Mouse (Mus musculus) kidney, postnatal 0 days (tissue): ENCODE measurements around the gene Cilp. TPM values are rescaled to one million over a fixed set of nuclear protein-coding genes. Genes with fewer than 3 reads are reported as not detected.
"Not testable (repeated sequence)": the region's sequence is repeated elsewhere in the genome, so short reads cannot be mapped to it uniquely, and the experiment has no call there.

ENCODE experiments used
- ATAC-seq: fragments of 200-750 bp; cut with Nextera tagmentation; replicated peaks from 2 replicates; pipeline ENCODE4 v1.8.0; 2017; ENCODE audit warnings: low read depth, moderate number of reproducible peaks, moderate TSS enrichment, moderate library complexity; ENCODE audit not compliant: low FRiP score
- DNase-seq: peaks from one replicate; pipeline ENCODE4 v3.0.0-alpha.2; 2016; ENCODE audit warnings: low spot score
- H3K27ac ChIP-seq: fragments of 300-500 bp; sonication (generic); 2 replicates; pipeline ENCODE4 v1.5.1; 2014; ENCODE audit warnings: mild to moderate bottlenecking
- H3K27me3 ChIP-seq: fragments of 300-500 bp; sonication (generic); 2 replicates; pipeline ENCODE4 v1.6.1; 2014; ENCODE audit warnings: low read length, mixed read lengths; ENCODE audit not compliant: insufficient read depth
- H3K36me3 ChIP-seq: fragments of 300-500 bp; sonication (generic); 2 replicates; pipeline ENCODE4 v1.6.1; 2014; ENCODE audit warnings: low read length, mixed read lengths; ENCODE audit not compliant: insufficient read depth
- H3K4me1 ChIP-seq: fragments of 300-500 bp; sonication (generic); replicated peaks from 2 replicates; pipeline ENCODE4 v1.6.1; 2014; ENCODE audit warnings: antibody characterized with exemption, low read length, mixed read lengths; ENCODE audit not compliant: insufficient read depth
- H3K4me2 ChIP-seq: fragments of 300-500 bp; sonication (generic); 2 replicates; pipeline ENCODE4 v1.6.1; 2014; ENCODE audit warnings: mild to moderate bottlenecking, low read length, moderate library complexity, mixed read lengths
- H3K4me3 ChIP-seq: fragments of 300-500 bp; sonication (generic); replicated peaks from 2 replicates; pipeline ENCODE4 v1.5.1; 2014; ENCODE audit warnings: low read depth, low read length
- H3K9ac ChIP-seq: fragments of 300-500 bp; sonication (generic); 2 replicates; pipeline ENCODE4 v1.6.1; 2014; ENCODE audit warnings: low read depth, low read length
- H3K9me3 ChIP-seq: fragments of 300-500 bp; sonication (generic); replicated peaks from 2 replicates; pipeline ENCODE4 v1.6.1; 2016; ENCODE audit warnings: low read length, inconsistent platforms, mixed read lengths
- CTCF ChIP-seq: IDR thresholded peaks from 2 replicates; pipeline ENCODE4 v1.5.1; 2016; ENCODE audit warnings: antibody characterized with exemption, low read depth, mild to moderate bottlenecking, moderate library complexity
- WGBS: fragments of 180-500 bp; shearing (Covaris S2); extraction: QIAGEN DNeasy Blood & Tissue Kit; methylation state at CpG from one replicate; pipeline ENCODE4 v1.1.7; 2014; 5-methylcytosine and 5-hydroxymethylcytosine counted together
- polyA plus RNA-seq: library from polyadenylated mRNA; unstranded; fragments of >200 nt; fragmentation: Nextera tagmentation; extraction: Ambion mirVana; gene quantifications from 2 replicates; pipeline ENCODE4 v1.2.1, GENCODE M21; 2015

Gene Cilp
- polyA plus RNA-seq, 1 experiment from 2014 or later, result 0.51 TPM

GRCm38 (mm10) chr9:65273873-65274272 lies 8.9 kb downstream of the Cilp start:
- no peak for TF ChIP-seq CTCF

GRCm38 (mm10) chr9:65274851-65275250 lies 9.9 kb downstream of the Cilp start:
- H3K4me3 ChIP-seq, H3K27me3 ChIP-seq, ATAC-seq, DNase-seq, H3K4me2 ChIP-seq, H3K9ac ChIP-seq, H3K4me1 ChIP-seq, H3K36me3 ChIP-seq, H3K27ac ChIP-seq, H3K9me3 ChIP-seq: not testable (repeated sequence)
- 79% methylated on average over 3 of the region's 3 CpGs for WGBS
- TF ChIP-seq CTCF, result 0 out of 2 replicates have a peak, but pooled peaks have one; percentile 22

More at GRCm38 (mm10) chr9:65273873-65274272, 8.9 kb downstream of the Cilp start:
- no peaks in the 10 kb centered on the region for H3K36me3 ChIP-seq
- H3K4me1 ChIP-seq, result no peaks in the 10 kb centered on the region
- no peak overlapping the region for H3K4me3 ChIP-seq
- DNase-seq, result no peak
- H3K9me3 ChIP-seq, result no peaks in the 10 kb centered on the region
- no peak overlapping the region for H3K27ac ChIP-seq
- ATAC-seq, result no peak
- no peaks in the 10 kb centered on the region; the same call in 1 of the 2 replicates for H3K27me3 ChIP-seq
- no peak overlapping the region for H3K4me2 ChIP-seq
- WGBS, result 74% methylated on average over 4 of the region's 4 CpGs
- no peak overlapping the region for H3K9ac ChIP-seq

- TF ChIP-seq CTCF, result no peak
- Histone ChIP-seq H3K27ac (no peak overlapping the region), H3K4me2 (no peak overlapping the region), H3K9me3 (no peaks in the 10 kb centered on the region), H3K27me3 (no peaks in the 10 kb centered on the region), H3K36me3 (no peaks in the 10 kb centered on the region), H3K9ac (no peak overlapping the region), H3K4me1 (no peaks in the 10 kb centered on the region), H3K4me3 (no peak overlapping the region)
- no peak for ATAC-seq
- 82% methylated on average over 4 of the region's 4 CpGs for WGBS
- DNase-seq, result no peak
These were observed 11.0 kb downstream of the Cilp start for GRCm38 (mm10) chr9:65275810-65276530.

DNA sequence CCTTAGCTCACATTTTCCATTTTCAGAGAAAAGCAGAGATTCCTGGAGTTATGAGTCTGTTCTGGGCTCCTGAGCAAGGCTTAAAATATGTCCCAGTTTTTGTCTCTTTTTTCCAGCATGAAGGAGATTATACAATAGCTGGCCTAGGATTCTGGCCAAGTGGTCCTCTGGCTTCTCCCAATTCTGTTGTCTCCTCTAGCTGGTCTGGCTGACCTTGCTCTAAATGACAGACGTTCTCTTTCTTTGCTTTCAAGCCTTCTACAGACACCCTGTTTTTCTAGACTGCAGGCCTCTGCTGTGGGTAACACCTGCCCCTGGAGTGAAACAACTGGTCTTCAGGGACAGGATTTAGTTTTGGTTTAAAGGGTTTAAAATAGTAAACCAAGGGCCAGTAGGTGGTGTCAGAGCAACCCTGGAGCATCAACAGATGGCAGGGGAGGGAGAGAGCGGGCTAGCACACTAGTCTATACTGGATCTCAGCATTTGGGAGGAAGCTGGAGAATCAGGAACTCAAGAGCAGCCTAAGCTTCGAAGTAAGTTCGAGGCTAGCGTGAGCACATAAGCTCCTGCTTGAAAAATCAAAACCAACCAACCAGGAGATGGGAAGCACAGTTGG lies 16.7 kb downstream of the Cilp start:
- 74% methylated on average over 5 of the region's 5 CpGs for WGBS
- TF ChIP-seq CTCF, result peak; percentile 5; the same call in 1 of the 2 replicates

DNA sequence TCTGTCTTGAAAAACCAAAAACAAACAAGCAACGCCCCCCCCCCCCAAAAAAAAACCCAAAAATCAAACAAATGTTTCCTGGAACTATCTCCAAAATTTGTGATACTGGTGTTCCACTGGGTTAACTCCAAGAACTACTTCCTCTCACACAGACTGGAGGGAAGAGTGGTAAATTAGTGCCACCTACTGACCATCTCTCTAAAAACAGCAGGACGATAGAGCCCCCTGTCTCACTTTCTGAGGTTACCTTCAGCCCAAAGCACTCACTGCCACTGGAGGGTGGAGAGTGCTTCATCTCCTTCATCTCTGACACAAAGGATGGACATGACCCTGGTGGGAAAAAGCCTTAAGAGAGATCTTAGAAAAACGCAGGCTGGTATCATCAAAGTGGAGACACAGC lies 18.3 kb downstream of the Cilp start:
- H3K4me1 ChIP-seq, result no peaks in the 10 kb centered on the region
- WGBS, result 4% methylated on average over 3 of the region's 3 CpGs
- H3K9ac ChIP-seq, result no peak overlapping the region
- DNase-seq (peak; percentile 90), ATAC-seq (no peak)
- no peaks in the 10 kb centered on the region for H3K36me3 ChIP-seq
- H3K9me3 ChIP-seq, result no peaks in the 10 kb centered on the region
- H3K4me3 ChIP-seq, result no peak overlapping the region
- no peak overlapping the region for H3K4me2 ChIP-seq
- H3K27me3 ChIP-seq, result no peaks in the 10 kb centered on the region
- TF ChIP-seq CTCF, result peak; percentile 83
- no peak overlapping the region for H3K27ac ChIP-seq

More for the DNA sequence above, 16.7 kb downstream of the Cilp start:
- no peak for DNase-seq
- H3K4me1 ChIP-seq, result no peaks in the 10 kb centered on the region
- ATAC-seq, result no peak
- no peaks in the 10 kb centered on the region for H3K36me3 ChIP-seq
- no peak overlapping the region for H3K9ac ChIP-seq
- no peak overlapping the region for H3K4me3 ChIP-seq
- no peaks in the 10 kb centered on the region for H3K27me3 ChIP-seq
- no peak overlapping the region for H3K4me2 ChIP-seq
- no peaks in the 10 kb centered on the region for H3K9me3 ChIP-seq
- no peak overlapping the region for H3K27ac ChIP-seq

GRCm38 (mm10) chr9:65288252-65288651 lies 23.3 kb downstream of the Cilp start:
- not testable (repeated sequence) for H3K36me3 ChIP-seq, H3K27me3 ChIP-seq, H3K9me3 ChIP-seq, H3K27ac ChIP-seq, DNase-seq, ATAC-seq, H3K9ac ChIP-seq, H3K4me2 ChIP-seq, H3K4me3 ChIP-seq, H3K4me1 ChIP-seq
- WGBS, result 69% methylated on average over 5 of the region's 5 CpGs
